Mouse (Mus musculus) limb, embryonic 11.5 days (tissue): ENCODE data around the gene Map2. TPM values are rescaled to one million over a fixed set of nuclear protein-coding genes. Genes with fewer than 3 reads are reported as not detected.

Experiments
- ATAC-seq: fragments of 200-750 bp; cut with Nextera tagmentation; 2 replicates; pipeline ENCODE4 v1.8.0; 2017; ENCODE audit warnings: low read depth; ENCODE audit not compliant: insufficient number of reproducible peaks, low FRiP score, low TSS enrichment
- DNase-seq: peaks from one replicate; pipeline ENCODE4 v3.0.0-alpha.2; 2015; ENCODE audit warnings: low spot score
- H3K27ac ChIP-seq: fragments of 300-500 bp; sonication (generic); replicated peaks from 2 replicates; pipeline ENCODE4 v1.5.1; 2014; ENCODE audit warnings: low read depth, mild to moderate bottlenecking, low read length
- H3K27me3 ChIP-seq: fragments of 300-500 bp; sonication (generic); 2 replicates; pipeline ENCODE4 v1.6.1; 2014; ENCODE audit warnings: mild to moderate bottlenecking, low read length, mixed read lengths; ENCODE audit not compliant: control insufficient read depth, insufficient read depth
- H3K36me3 ChIP-seq: fragments of 300-500 bp; sonication (generic); 2 replicates; pipeline ENCODE4 v1.6.1; 2014; ENCODE audit warnings: mild to moderate bottlenecking, low read length, moderate library complexity, mixed read lengths; ENCODE audit not compliant: control insufficient read depth, insufficient read depth
- H3K4me1 ChIP-seq: fragments of 300-500 bp; sonication (generic); 2 replicates; pipeline ENCODE4 v1.6.1; 2014; ENCODE audit warnings: low read length, mixed read lengths; ENCODE audit not compliant: control insufficient read depth, insufficient read depth
- H3K4me2 ChIP-seq: fragments of 300-500 bp; sonication (generic); 2 replicates; pipeline ENCODE4 v1.6.1; 2014; ENCODE audit warnings: low read depth, mild to moderate bottlenecking, moderate library complexity; ENCODE audit not compliant: severe bottlenecking
- H3K4me3 ChIP-seq: fragments of 300-500 bp; sonication (generic); 2 replicates; pipeline ENCODE4 v1.5.1; 2014; ENCODE audit warnings: low read depth, low read length
- H3K9ac ChIP-seq: fragments of 300-500 bp; sonication (generic); 2 replicates; pipeline ENCODE4 v1.6.1; 2014; ENCODE audit warnings: mild to moderate bottlenecking, low read length
- H3K9me3 ChIP-seq: fragments of 300-500 bp; sonication (generic); 2 replicates; pipeline ENCODE4 v1.6.1; 2016; ENCODE audit warnings: low read length; ENCODE audit not compliant: control insufficient read depth
- WGBS: fragments of 180-500 bp; shearing (Covaris S2); extraction: QIAGEN DNeasy Blood & Tissue Kit; methylation state at CpG from one replicate; pipeline ENCODE4 v1.1.7; 2014; 5-methylcytosine and 5-hydroxymethylcytosine counted together
- polyA plus RNA-seq: library from polyadenylated mRNA; unstranded; fragments of >200 nt; fragmentation: Nextera tagmentation; extraction: Ambion mirVana; gene quantifications from 2 replicates; pipeline ENCODE4 v1.2.1, GENCODE M21; 2014

The Map2 gene
- 16.5 and 16.6 TPM in 2 replicates for polyA plus RNA-seq

GRCm38 (mm10) chr1:66175041-66175665 is at the start of gene Map2:
TSS of gene Map2 (plus strand) at chr1:66175273.
- H3K27ac ChIP-seq, result no peak within 1 kb of the TSS
- no peaks in the 10 kb centered on the region for H3K9me3 ChIP-seq
- WGBS, result under 1% methylated on average over 54 of the region's 61 CpGs
- DNase-seq (peak; percentile 88), ATAC-seq (peak; percentile 97)
- H3K4me1 ChIP-seq, result no peaks in the 10 kb centered on the region; the same call in 1 of the 2 replicates
- H3K27me3 ChIP-seq, result no peaks in the 10 kb centered on the region
- no peaks in the 10 kb centered on the region for H3K36me3 ChIP-seq
- peak within 1 kb of the TSS; percentile 89 for H3K4me2 ChIP-seq
- peak within 1 kb of the TSS; percentile 66 for H3K4me3 ChIP-seq
- peak within 1 kb of the TSS; percentile 67 for H3K9ac ChIP-seq

GRCm38 (mm10) chr1:66133014-66133413 is 42.1 kb upstream of the Map2 start:
- Histone ChIP-seq H3K36me3 (no peaks in the 10 kb centered on the region), H3K9me3 (no peaks in the 10 kb centered on the region), H3K4me2 (no peak overlapping the region), H3K27me3 (no peaks in the 10 kb centered on the region), H3K4me3 (no peak overlapping the region), H3K27ac (no peak overlapping the region), H3K4me1 (no peaks in the 10 kb centered on the region), H3K9ac (no peak overlapping the region)
- DNase-seq (no peak), ATAC-seq (no peak)

GRCm38 (mm10) chr1:66135324-66135723 is 39.7 kb upstream of the Map2 start:
- ATAC-seq, result no peak
- no peak for DNase-seq

GRCm38 (mm10) chr1:66140686-66141085 is 34.4 kb upstream of the Map2 start:
- Histone ChIP-seq H3K36me3 (no peaks in the 10 kb centered on the region), H3K9me3 (no peaks in the 10 kb centered on the region), H3K27ac (no peak overlapping the region), H3K9ac (no peak overlapping the region), H3K27me3 (no peaks in the 10 kb centered on the region), H3K4me2 (no peak overlapping the region), H3K4me3 (no peak overlapping the region), H3K4me1 (no peaks in the 10 kb centered on the region)
- 83% methylated on average over 1 of the region's 1 CpGs for WGBS
- ATAC-seq (no peak), DNase-seq (no peak)

More at GRCm38 (mm10) chr1:66135324-66135723, 39.7 kb upstream of the Map2 start:
- H3K4me2 ChIP-seq, result no peak overlapping the region
- H3K27ac ChIP-seq, result no peak overlapping the region
- H3K27me3 ChIP-seq, result no peaks in the 10 kb centered on the region
- H3K4me3 ChIP-seq, result no peak overlapping the region
- no peaks in the 10 kb centered on the region for H3K9me3 ChIP-seq
- H3K4me1 ChIP-seq, result no peaks in the 10 kb centered on the region
- H3K9ac ChIP-seq, result no peak overlapping the region
- H3K36me3 ChIP-seq, result no peaks in the 10 kb centered on the region

- H3K27me3 ChIP-seq, result no peaks in the 10 kb centered on the region
- H3K9ac ChIP-seq, result no peak overlapping the region
- no peak overlapping the region for H3K4me2 ChIP-seq
- H3K27ac ChIP-seq, result no peak overlapping the region
- H3K4me1 ChIP-seq, result no peaks in the 10 kb centered on the region
- DNase-seq (no peak), ATAC-seq (no peak)
- no peak overlapping the region for H3K4me3 ChIP-seq
- 77% methylated on average over 3 of the region's 3 CpGs for WGBS
- H3K36me3 ChIP-seq, result no peaks in the 10 kb centered on the region
- H3K9me3 ChIP-seq, result no peaks in the 10 kb centered on the region
These were observed 29.9 kb upstream of the Map2 start for GRCm38 (mm10) chr1:66145180-66145579.

- no peaks in the 10 kb centered on the region for H3K27me3 ChIP-seq
- ATAC-seq (no peak), DNase-seq (no peak)
- no peaks in the 10 kb centered on the region for H3K9me3 ChIP-seq
- H3K4me2 ChIP-seq, result no peak overlapping the region
- H3K9ac ChIP-seq, result no peak overlapping the region
- no peak overlapping the region for H3K27ac ChIP-seq
- no peak overlapping the region for H3K4me3 ChIP-seq
- no peaks in the 10 kb centered on the region for H3K36me3 ChIP-seq
- 78% methylated on average over 2 of the region's 2 CpGs for WGBS
- H3K4me1 ChIP-seq, result no peaks in the 10 kb centered on the region
These were observed 26.1 kb upstream of the Map2 start for GRCm38 (mm10) chr1:66148825-66149514.

- H3K4me2 ChIP-seq, result no peak overlapping the region
- 92% methylated on average over 3 of the region's 3 CpGs for WGBS
- DNase-seq (no peak), ATAC-seq (no peak)
- H3K36me3 ChIP-seq, result no peaks in the 10 kb centered on the region
- no peaks in the 10 kb centered on the region for H3K9me3 ChIP-seq
- H3K27ac ChIP-seq, result no peak overlapping the region
- H3K4me3 ChIP-seq, result no peak overlapping the region
- no peak overlapping the region for H3K9ac ChIP-seq
- no peaks in the 10 kb centered on the region for H3K27me3 ChIP-seq
- no peaks in the 10 kb centered on the region for H3K4me1 ChIP-seq
These were observed 24.3 kb upstream of the Map2 start for GRCm38 (mm10) chr1:66150806-66151205.

- DNase-seq, result no peak
- H3K27me3 ChIP-seq, result no peaks in the 10 kb centered on the region
- H3K27ac ChIP-seq, result no peak overlapping the region
- no peaks in the 10 kb centered on the region for H3K36me3 ChIP-seq
- no peak overlapping the region for H3K4me2 ChIP-seq
- WGBS, result 86% methylated on average over 2 of the region's 2 CpGs
- no peak overlapping the region for H3K9ac ChIP-seq
- H3K9me3 ChIP-seq, result no peaks in the 10 kb centered on the region
- no peaks in the 10 kb centered on the region for H3K4me1 ChIP-seq
- ATAC-seq, result no peak
- no peak overlapping the region for H3K4me3 ChIP-seq
These were observed 17.9 kb upstream of the Map2 start for GRCm38 (mm10) chr1:66157135-66157534.
